Mouse (Mus musculus) stomach, embryonic 15.5 days (tissue): ENCODE measurements around the gene Cdyl. TPM values are rescaled to one million over a fixed set of nuclear protein-coding genes. Genes with fewer than 3 reads are reported as not detected.

Source experiments
- ATAC-seq: fragments of 200-750 bp; cut with Nextera tagmentation; 2 replicates; pipeline ENCODE4 v1.8.0; 2017; ENCODE audit warnings: low read depth, moderate number of reproducible peaks, moderate TSS enrichment; ENCODE audit not compliant: insufficient read depth, low FRiP score
- H3K27ac ChIP-seq: fragments of 300-500 bp; sonication (generic); 2 replicates; pipeline ENCODE4 v1.5.1; 2015; ENCODE audit warnings: mild to moderate bottlenecking, inconsistent platforms
- H3K27me3 ChIP-seq: fragments of 300-500 bp; sonication (generic); replicated peaks from 2 replicates; pipeline ENCODE4 v1.6.1; 2015; ENCODE audit warnings: inconsistent platforms
- H3K36me3 ChIP-seq: fragments of 300-500 bp; sonication (generic); 2 replicates; pipeline ENCODE4 v1.6.1; 2015; ENCODE audit warnings: inconsistent platforms
- H3K4me1 ChIP-seq: fragments of 300-500 bp; sonication (generic); 2 replicates; pipeline ENCODE4 v1.6.1; 2015; ENCODE audit warnings: inconsistent platforms
- H3K4me2 ChIP-seq: fragments of 300-500 bp; sonication (generic); 2 replicates; pipeline ENCODE4 v1.6.1; 2015; ENCODE audit warnings: mild to moderate bottlenecking, inconsistent platforms
- H3K4me3 ChIP-seq: fragments of 300-500 bp; sonication (generic); replicated peaks from 2 replicates; pipeline ENCODE4 v1.5.1; 2015; ENCODE audit warnings: inconsistent platforms
- H3K9ac ChIP-seq: fragments of 300-500 bp; sonication (generic); 2 replicates; pipeline ENCODE4 v1.6.1; 2015; ENCODE audit warnings: inconsistent platforms
- H3K9me3 ChIP-seq: fragments of 300-500 bp; sonication (generic); 2 replicates; pipeline ENCODE4 v1.6.1; 2016; ENCODE audit warnings: inconsistent platforms
- WGBS: fragments of 180-500 bp; shearing (Covaris S2); methylation state at CpG from one replicate; pipeline ENCODE4 v1.1.7; 2015; 5-methylcytosine and 5-hydroxymethylcytosine counted together
- polyA plus RNA-seq: library from polyadenylated mRNA; unstranded; fragments of >200 nt; fragmentation: Nextera tagmentation; extraction: Ambion mirVana; gene quantifications from 2 replicates; pipeline ENCODE4 v1.2.1, GENCODE M21; 2015

Cdyl gene
- polyA plus RNA-seq, 1 experiment from 2014 or later = 12.1 TPM

DNA sequence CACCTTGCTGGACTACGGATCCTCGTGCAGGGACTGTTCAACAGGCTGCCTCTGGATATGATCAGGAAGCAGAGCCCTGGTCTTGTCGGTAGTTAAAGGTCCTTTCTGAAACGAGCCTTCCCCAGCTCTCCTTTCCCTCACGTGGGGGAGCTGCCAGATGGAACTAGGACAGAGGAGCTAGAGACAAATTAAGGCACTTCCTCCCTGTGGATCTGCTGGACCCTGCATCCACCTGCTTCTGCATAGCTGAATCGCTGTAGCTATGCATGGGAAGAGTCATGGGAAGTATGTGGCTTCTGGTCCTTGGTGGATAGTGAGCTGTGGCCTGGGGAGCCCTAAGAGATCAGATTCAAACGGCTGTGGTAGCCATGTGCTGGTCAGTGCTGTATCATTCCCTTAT, 134.7 kb downstream of the Cdyl start:
- no peaks in the 10 kb centered on the region for H3K27me3 ChIP-seq
- 64% methylated on average over 7 of the region's 7 CpGs for WGBS

DNA sequence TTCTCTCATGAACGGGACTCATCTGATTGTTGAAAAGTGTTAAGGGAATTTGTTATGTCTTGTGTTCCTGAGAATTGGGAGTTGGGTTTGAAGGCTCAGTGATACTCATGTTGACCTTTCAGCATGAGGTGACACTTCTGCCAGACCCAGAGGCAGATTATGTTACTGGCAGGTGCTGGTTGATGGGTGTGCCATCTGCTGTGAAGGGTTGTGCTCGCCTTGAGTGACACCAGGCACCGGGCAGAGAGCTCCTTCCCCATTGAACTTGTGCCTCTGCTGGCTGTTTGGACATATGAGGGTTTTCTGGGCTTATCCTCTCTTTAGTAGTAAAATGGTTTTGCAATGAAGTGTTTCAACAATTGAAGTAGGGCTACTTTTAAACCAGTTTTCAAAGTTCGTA, 135.1 kb downstream of the Cdyl start:
- WGBS = 77% methylated on average over 4 of the region's 4 CpGs
- Histone ChIP-seq H3K27me3 (no peaks in the 10 kb centered on the region), H3K27ac (no peak overlapping the region), H3K36me3 (no peaks in the 10 kb centered on the region), H3K9me3 (no peaks in the 10 kb centered on the region), H3K4me2 (no peak overlapping the region), H3K4me1 (0 out of 2 replicates have a peak, but pooled peaks cover 6% of the 10 kb centered on the region), H3K4me3 (no peak overlapping the region), H3K9ac (no peak overlapping the region)
- no peak for ATAC-seq

More for the DNA sequence above, 134.7 kb downstream of the Cdyl start:
- no peaks in the 10 kb centered on the region for H3K36me3 ChIP-seq
- H3K27ac ChIP-seq = no peak overlapping the region
- no peak overlapping the region for H3K4me2 ChIP-seq
- H3K4me3 ChIP-seq = no peak overlapping the region
- no peak for ATAC-seq
- no peak overlapping the region for H3K9ac ChIP-seq
- 0 out of 2 replicates have a peak, but pooled peaks cover 3% of the 10 kb centered on the region for H3K4me1 ChIP-seq
- no peaks in the 10 kb centered on the region for H3K9me3 ChIP-seq

DNA sequence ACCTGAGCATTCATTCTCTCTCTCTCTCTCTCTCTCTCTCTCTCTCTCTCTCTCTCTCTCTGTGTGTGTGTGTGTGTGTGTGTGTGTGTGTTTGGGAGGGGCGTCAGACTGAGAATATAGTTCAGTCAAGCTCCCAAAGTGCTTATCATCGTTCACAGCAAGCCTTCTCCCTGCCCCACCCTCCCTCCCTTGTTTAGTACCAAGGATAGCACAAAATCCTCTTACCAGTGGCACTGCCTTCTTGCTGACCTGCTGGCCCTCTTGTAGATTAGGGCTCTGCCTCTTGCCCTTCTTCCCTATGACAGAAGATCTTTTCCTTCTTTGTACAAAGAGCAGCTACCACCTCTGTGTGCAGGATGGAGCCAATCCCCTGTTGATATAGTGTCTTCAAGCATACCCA, 136.3 kb downstream of the Cdyl start:
- H3K4me3 ChIP-seq = no peak overlapping the region
- H3K27me3 ChIP-seq = no peaks in the 10 kb centered on the region
- H3K36me3 ChIP-seq = no peaks in the 10 kb centered on the region
- peak; percentile 77; the same call in 1 of the 2 replicates for ATAC-seq
- 0 out of 2 replicates have a peak, but pooled peaks cover 6% of the 10 kb centered on the region for H3K4me1 ChIP-seq
- no peaks in the 10 kb centered on the region for H3K9me3 ChIP-seq
- no peak overlapping the region for H3K27ac ChIP-seq
- WGBS = 55% methylated on average over 2 of the region's 2 CpGs
- no peak overlapping the region for H3K9ac ChIP-seq
- H3K4me2 ChIP-seq = no peak overlapping the region

DNA sequence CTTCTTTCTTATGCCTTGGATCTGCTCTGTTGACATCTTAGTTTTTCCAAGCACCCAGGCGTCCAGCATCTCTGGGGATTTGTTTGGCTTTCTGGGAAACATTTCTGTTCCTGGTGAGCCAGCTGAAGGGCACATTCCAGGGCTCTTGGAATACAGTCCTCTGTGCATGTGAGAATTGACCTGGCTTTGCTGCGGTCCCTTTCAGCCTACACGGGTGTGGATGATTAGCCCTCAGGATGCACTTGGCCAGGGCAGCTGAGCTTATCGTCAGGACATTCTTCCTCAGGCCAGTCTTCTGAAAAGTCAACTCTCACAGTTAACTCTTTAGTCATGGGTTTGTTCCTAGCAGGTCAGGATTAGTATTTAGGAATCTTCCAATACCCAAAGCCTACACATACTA, 136.7 kb downstream of the Cdyl start:
- 0 out of 2 replicates have a peak, but pooled peaks cover 6% of the 10 kb centered on the region for H3K4me1 ChIP-seq
- no peaks in the 10 kb centered on the region for H3K9me3 ChIP-seq
- H3K36me3 ChIP-seq = no peaks in the 10 kb centered on the region
- no peak overlapping the region for H3K4me2 ChIP-seq
- no peak overlapping the region for H3K9ac ChIP-seq
- no peak overlapping the region for H3K4me3 ChIP-seq
- no peak overlapping the region for H3K27ac ChIP-seq
- ATAC-seq = no peak
- no peaks in the 10 kb centered on the region for H3K27me3 ChIP-seq
- WGBS = 43% methylated on average over 4 of the region's 4 CpGs

DNA sequence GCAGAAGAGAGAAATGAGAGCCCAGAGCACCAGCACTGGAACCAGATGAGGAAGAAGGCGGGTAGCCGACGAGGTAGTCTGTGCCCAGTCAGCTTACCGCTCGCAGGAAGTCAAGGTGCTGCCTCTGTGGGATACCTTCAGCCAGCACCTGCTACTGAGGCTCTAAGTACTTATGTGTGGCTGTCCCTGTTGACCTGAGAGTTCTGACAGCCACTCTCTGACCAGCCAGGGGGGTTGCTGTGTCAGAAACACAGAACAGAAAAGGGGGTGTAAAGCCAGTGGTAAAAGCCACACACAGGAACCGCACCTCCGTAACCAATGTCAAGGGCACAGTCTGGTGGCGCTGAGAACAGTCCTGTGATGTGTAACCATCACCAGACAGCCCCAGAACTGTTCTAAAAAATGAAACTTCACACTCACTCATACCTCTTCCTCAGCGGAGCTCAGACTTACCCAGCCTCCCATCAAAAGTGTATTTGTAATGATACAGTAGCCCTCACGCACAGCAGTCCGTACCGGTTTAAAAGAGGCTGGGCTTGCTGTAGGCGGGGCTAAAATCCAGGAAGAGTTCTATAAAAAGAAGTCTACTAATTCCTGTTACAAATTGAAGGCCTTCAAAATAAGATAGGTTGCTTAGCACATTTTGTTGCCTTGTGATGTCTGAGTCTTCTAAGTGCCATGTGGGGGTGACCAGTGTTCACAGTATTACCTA, 138.3 kb downstream of the Cdyl start:
- Histone ChIP-seq H3K27me3 (no peaks in the 10 kb centered on the region), H3K27ac (no peak overlapping the region), H3K9me3 (no peaks in the 10 kb centered on the region), H3K36me3 (no peaks in the 10 kb centered on the region), H3K9ac (no peak overlapping the region), H3K4me1 (0 out of 2 replicates have a peak, but pooled peaks cover 6% of the 10 kb centered on the region), H3K4me3 (no peak overlapping the region), H3K4me2 (no peak overlapping the region)
- no peak for ATAC-seq
- 84% methylated on average over 13 of the region's 13 CpGs for WGBS

DNA sequence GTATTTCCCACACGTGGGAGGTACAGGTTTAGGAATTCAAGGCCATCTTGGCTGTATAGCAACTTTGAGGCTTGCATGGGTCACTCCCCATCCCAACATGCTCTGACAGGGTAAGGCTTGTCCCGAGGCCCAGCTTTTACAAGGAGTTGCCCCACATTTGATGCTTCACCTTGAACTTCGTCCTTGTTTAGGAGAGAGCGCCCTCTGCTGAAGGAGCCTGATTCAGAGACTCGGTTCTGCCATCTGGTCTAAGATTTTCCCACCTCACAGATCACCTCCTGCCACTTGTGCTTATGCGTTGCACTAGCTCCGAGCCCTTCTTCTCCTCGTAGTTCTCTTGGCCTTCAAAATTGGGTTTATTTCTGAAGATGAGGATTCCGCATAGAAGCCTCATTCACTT, 139.0 kb downstream of the Cdyl start:
- Histone ChIP-seq H3K4me3 (no peak overlapping the region), H3K27me3 (no peaks in the 10 kb centered on the region), H3K9me3 (no peaks in the 10 kb centered on the region), H3K4me1 (0 out of 2 replicates have a peak, but pooled peaks cover 6% of the 10 kb centered on the region), H3K4me2 (no peak overlapping the region), H3K27ac (no peak overlapping the region), H3K9ac (no peak overlapping the region), H3K36me3 (no peaks in the 10 kb centered on the region)
- no peak for ATAC-seq
- 62% methylated on average over 9 of the region's 9 CpGs for WGBS

DNA sequence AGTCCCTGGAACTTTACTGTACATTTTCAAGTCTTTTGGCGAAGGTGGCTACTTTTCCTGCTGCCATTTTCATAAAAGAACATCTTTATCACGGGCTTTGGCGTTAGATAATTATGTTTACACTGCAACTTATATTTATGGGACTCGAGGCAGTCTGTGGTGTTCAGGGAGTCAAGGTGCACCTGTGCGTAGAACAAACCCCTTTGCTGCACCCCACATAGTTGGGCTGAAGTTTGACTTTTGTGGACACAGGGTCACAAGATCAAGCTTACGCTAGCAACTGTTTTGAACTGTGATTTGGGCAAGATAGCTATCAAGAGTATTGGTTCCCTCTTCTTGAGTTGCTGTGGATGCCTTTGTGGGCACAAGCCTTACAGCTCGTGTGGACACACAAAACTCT, 140.6 kb downstream of the Cdyl start:
- Histone ChIP-seq H3K9ac (no peak overlapping the region), H3K4me2 (no peak overlapping the region), H3K4me1 (0 out of 2 replicates have a peak, but pooled peaks cover 6% of the 10 kb centered on the region), H3K27me3 (no peaks in the 10 kb centered on the region), H3K4me3 (no peak overlapping the region), H3K9me3 (no peaks in the 10 kb centered on the region), H3K36me3 (no peaks in the 10 kb centered on the region), H3K27ac (no peak overlapping the region)
- 59% methylated on average over 7 of the region's 7 CpGs for WGBS
- ATAC-seq = no peak

DNA sequence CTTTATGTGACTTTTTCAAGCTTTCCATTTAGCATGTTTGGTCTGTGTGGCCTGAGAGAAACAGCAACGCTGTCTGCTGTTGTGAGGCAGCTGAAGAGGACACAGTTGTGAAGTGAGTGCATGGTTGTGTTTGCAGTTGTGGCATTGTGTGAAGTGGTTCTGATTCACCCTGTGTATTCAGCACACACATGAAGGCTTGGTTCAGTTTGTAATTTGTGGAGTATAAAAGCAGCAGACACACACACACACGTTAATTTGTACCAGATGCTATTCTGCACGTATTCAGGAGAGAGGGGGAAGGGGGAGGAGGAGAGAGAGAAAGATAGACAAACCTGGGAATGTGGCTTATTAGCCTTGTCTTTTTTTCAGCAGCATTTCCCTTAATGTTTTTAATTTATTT, 146.1 kb downstream of the Cdyl start:
- WGBS = 61% methylated on average over 3 of the region's 3 CpGs
- no peaks in the 10 kb centered on the region for H3K36me3 ChIP-seq

DNA sequence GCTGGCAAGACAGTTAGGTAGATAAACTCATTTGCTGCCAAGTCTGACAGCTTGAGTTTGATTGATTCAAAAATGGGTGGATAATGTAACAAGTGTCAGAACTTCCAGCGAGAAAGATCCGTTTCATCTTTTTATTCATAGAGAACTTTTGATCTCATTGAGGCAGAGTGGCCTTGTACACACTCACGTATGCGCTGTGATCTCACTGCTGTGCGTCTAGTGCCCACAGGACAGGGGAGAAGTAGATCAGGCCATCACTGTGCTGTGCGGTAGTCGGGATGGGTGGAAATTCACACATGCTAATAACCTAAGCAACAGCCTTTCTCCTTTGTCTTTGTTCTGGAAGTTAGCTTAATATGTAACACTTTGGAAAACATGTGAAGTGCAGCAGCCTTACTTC, 146.5 kb downstream of the Cdyl start:
- ATAC-seq = no peak
- no peaks in the 10 kb centered on the region for H3K9me3 ChIP-seq

More for the DNA sequence above, 146.1 kb downstream of the Cdyl start:
- no peak overlapping the region for H3K27ac ChIP-seq
- ATAC-seq = no peak; the same call in 1 of the 2 replicates
- H3K27me3 ChIP-seq = no peaks in the 10 kb centered on the region
- no peaks in the 10 kb centered on the region for H3K9me3 ChIP-seq
- no peak overlapping the region for H3K4me3 ChIP-seq
- no peak overlapping the region for H3K4me2 ChIP-seq
- H3K9ac ChIP-seq = no peak overlapping the region
- H3K4me1 ChIP-seq = no peaks in the 10 kb centered on the region

DNA sequence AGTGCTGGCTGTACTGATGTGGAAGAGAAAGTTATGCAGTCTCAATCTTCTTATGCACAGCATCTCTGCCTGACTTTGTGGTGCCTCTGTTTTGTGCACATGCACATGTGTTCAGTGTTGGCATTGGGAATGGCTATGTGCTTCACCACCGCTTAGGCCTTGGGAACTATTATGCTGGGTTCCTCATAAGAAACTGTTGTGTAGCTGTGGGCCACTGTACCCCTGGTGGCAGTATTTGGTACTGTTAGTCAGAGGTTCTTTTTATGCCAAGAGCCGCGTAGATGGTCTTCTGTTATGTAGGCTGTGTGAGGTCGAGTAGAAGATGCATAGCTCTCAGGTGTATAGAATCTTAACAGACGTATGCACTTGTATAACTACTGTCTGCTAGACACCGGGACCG, 147.4 kb downstream of the Cdyl start:
- H3K9ac ChIP-seq = no peak overlapping the region

More for the DNA sequence above, 146.5 kb downstream of the Cdyl start:
- H3K4me3 ChIP-seq = no peak overlapping the region
- no peaks in the 10 kb centered on the region for H3K4me1 ChIP-seq
- no peaks in the 10 kb centered on the region for H3K27me3 ChIP-seq
- 79% methylated on average over 7 of the region's 7 CpGs for WGBS
- no peaks in the 10 kb centered on the region for H3K36me3 ChIP-seq
- no peak overlapping the region for H3K4me2 ChIP-seq
- H3K9ac ChIP-seq = no peak overlapping the region
- no peak overlapping the region for H3K27ac ChIP-seq

DNA sequence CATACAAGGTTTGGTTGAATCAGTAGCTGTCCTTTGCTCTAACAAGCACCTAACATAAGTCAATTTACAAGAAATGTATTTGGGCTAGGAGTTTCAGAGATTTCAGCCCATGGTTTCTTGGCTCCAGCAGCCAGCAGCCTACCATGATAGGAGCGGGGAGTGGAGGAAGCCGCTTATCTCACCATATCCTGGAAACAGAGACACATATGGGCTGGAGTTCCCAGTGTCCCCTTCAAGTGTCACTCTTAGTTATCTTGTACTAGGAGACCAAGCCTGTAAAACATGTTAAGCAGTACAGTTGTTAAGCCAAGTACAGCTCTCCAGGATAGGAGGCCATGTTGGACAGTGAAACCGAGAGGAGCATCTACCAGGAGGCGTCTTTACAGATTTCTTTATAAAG, 147.9 kb downstream of the Cdyl start:
- Histone ChIP-seq H3K36me3 (no peaks in the 10 kb centered on the region), H3K27ac (no peak overlapping the region), H3K9ac (no peak overlapping the region), H3K4me1 (0 out of 2 replicates have a peak, but pooled peaks cover 2% of the 10 kb centered on the region), H3K9me3 (no peaks in the 10 kb centered on the region), H3K4me2 (no peak overlapping the region), H3K27me3 (no peaks in the 10 kb centered on the region), H3K4me3 (no peak overlapping the region)
- 89% methylated on average over 4 of the region's 4 CpGs for WGBS
- ATAC-seq = no peak

More for the DNA sequence above, 147.4 kb downstream of the Cdyl start:
- 0 out of 2 replicates have a peak, but pooled peaks cover 2% of the 10 kb centered on the region for H3K4me1 ChIP-seq
- H3K9me3 ChIP-seq = no peaks in the 10 kb centered on the region
- no peak overlapping the region for H3K4me2 ChIP-seq
- H3K4me3 ChIP-seq = no peak overlapping the region
- ATAC-seq = no peak
- 94% methylated on average over 7 of the region's 7 CpGs for WGBS
- no peaks in the 10 kb centered on the region for H3K36me3 ChIP-seq
- H3K27me3 ChIP-seq = no peaks in the 10 kb centered on the region
- H3K27ac ChIP-seq = no peak overlapping the region

DNA sequence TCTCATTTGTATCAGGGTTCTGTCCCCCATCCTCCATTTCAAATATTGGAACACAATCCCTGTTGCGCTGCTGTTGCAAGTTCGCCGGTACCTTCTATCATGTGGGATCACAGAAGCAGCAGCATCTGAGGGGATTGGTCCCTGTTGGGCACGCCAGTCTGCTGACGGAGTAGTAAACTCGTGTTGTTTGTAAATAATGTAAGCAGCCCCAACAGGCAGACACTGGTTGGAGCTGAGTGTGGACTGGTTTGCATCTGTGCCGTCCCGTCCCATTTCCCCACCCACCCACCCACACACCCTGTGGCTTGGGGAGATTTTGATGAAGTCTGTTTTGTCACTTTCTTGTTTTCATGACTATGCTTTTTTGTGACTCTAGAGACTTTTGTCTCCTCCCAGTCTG, 148.3 kb downstream of the Cdyl start:
- H3K36me3 ChIP-seq = no peaks in the 10 kb centered on the region
- H3K9ac ChIP-seq = no peak overlapping the region
- no peak overlapping the region for H3K4me2 ChIP-seq
- H3K4me3 ChIP-seq = no peak overlapping the region
- WGBS = 88% methylated on average over 8 of the region's 8 CpGs
- ATAC-seq = no peak
- H3K27me3 ChIP-seq = no peaks in the 10 kb centered on the region
- no peaks in the 10 kb centered on the region for H3K9me3 ChIP-seq
- 0 out of 2 replicates have a peak, but pooled peaks cover 2% of the 10 kb centered on the region for H3K4me1 ChIP-seq
- no peak overlapping the region for H3K27ac ChIP-seq
